Comparison of ENCODE assay signal across 9 mouse cellular contexts in genomic region chr10:50910861-50911410, GRCm38 (mm10). TPM values are rescaled to one million over a fixed set of nuclear protein-coding genes. Genes with fewer than 3 reads are reported as not detected.
DNase-seq lines count a peak whose midpoint lies in the region; ATAC-seq lines count a peak whose summit lies in the region.
"Had no signal": no experiment of that assay in that cellular context is flagged by ENCODE, and none has a peak within 500 bp of the region (broad histone marks: within the 10 kb centered on the region; RNA-seq: fewer than 3 reads in every experiment).

No protein-coding gene starts in this region.

- no peaks in the 10 kb centered on the region for H3K9me3 ChIP-seq in heart, embryonic 12.5 days (replicated peaks)
- H3K9me3 ChIP-seq in hindbrain, embryonic 14.5 days (ENCODE audit: control insufficient read depth, low read length) = peaks cover 6% of the 10 kb centered on the region
- no peaks in the 10 kb centered on the region for H3K9me3 ChIP-seq in midbrain, embryonic 13.5 days

- peak overlapping the region; percentile 67 for H3K4me2 ChIP-seq in heart, embryonic 12.5 days
- H3K4me2 ChIP-seq in hindbrain, embryonic 14.5 days (replicated peaks) = peak overlapping the region; percentile 40
- H3K4me2 ChIP-seq in midbrain, embryonic 13.5 days (replicated peaks) = peak overlapping the region; percentile 51

- H3K4me3 ChIP-seq in heart, embryonic 12.5 days = peak overlapping the region; percentile 34
- 0 out of 2 replicates have a peak overlapping the region, but pooled peaks have one; percentile 0 for H3K4me3 ChIP-seq in hindbrain, embryonic 14.5 days (replicated peaks; ENCODE audit: low read length)
- peak overlapping the region; percentile 30 for H3K4me3 ChIP-seq in midbrain, embryonic 13.5 days (replicated peaks)

- H3K27me3 ChIP-seq in heart, embryonic 12.5 days (replicated peaks) = peaks cover 64% of the 10 kb centered on the region
- peaks cover 77% of the 10 kb centered on the region for H3K27me3 ChIP-seq in hindbrain, embryonic 14.5 days (ENCODE audit: control insufficient read depth, insufficient read depth, low read length)
- H3K27me3 ChIP-seq in midbrain, embryonic 13.5 days = peaks cover 83% of the 10 kb centered on the region

- 8% methylated on average over 12 of the region's 12 CpGs for WGBS in heart, embryonic 12.5 days
- 6% methylated on average over 12 of the region's 12 CpGs for WGBS in hindbrain, embryonic 14.5 days
- 1% methylated on average over 12 of the region's 12 CpGs for WGBS in midbrain, embryonic 13.5 days

- H3K27ac ChIP-seq in heart, embryonic 12.5 days (ENCODE audit: poor library complexity, severe bottlenecking) = no peak overlapping the region
- H3K27ac ChIP-seq in hindbrain, embryonic 14.5 days = no peak overlapping the region
- H3K27ac ChIP-seq in midbrain, embryonic 13.5 days = no peak overlapping the region

- 0 out of 2 replicates have a peak, but pooled peaks cover 4% of the 10 kb centered on the region for H3K4me1 ChIP-seq in heart, embryonic 12.5 days (replicated peaks)
- H3K4me1 ChIP-seq in hindbrain, embryonic 14.5 days (replicated peaks; ENCODE audit: control insufficient read depth, insufficient read depth, low read length) = no peaks in the 10 kb centered on the region
- H3K4me1 ChIP-seq in midbrain, embryonic 13.5 days (replicated peaks) = peaks cover 10% of the 10 kb centered on the region

- H3K36me3 ChIP-seq in heart, embryonic 12.5 days = no peaks in the 10 kb centered on the region
- no peaks in the 10 kb centered on the region for H3K36me3 ChIP-seq in hindbrain, embryonic 14.5 days (replicated peaks; ENCODE audit: control insufficient read depth, insufficient read depth)
- no peaks in the 10 kb centered on the region for H3K36me3 ChIP-seq in midbrain, embryonic 13.5 days

- H3K9ac ChIP-seq in heart, embryonic 12.5 days = no peak overlapping the region
- no peak overlapping the region for H3K9ac ChIP-seq in hindbrain, embryonic 14.5 days
- H3K9ac ChIP-seq in midbrain, embryonic 13.5 days (replicated peaks) = no peak overlapping the region

- ATAC-seq in heart, embryonic 12.5 days (ENCODE audit: insufficient number of reproducible peaks, low FRiP score) = no peak
- ATAC-seq in hindbrain, embryonic 14.5 days (ENCODE audit: low FRiP score) = peak; percentile 79
- peak; percentile 90 for ATAC-seq in midbrain, embryonic 13.5 days
- ATAC-seq in megakaryocyte-erythroid progenitor cell, adult 5-6 weeks (replicated peaks; ENCODE audit: low FRiP score, low TSS enrichment, poor library complexity, severe bottlenecking) = no peak

- no peak for DNase-seq in heart, adult 11 months
- peak; percentile 71 for DNase-seq in embryo, embryonic 10 days (ENCODE audit: low spot score)
- no peak for DNase-seq in hindbrain, embryonic 14.5 days (ENCODE audit: low spot score)
- no peak for DNase-seq in testis, postnatal 10 days (ENCODE audit: low spot score)
- no peak for DNase-seq in spleen, postnatal 4 days (ENCODE audit: low spot score in 2 of 2)

RNA-seq across cellular contexts. Expression of gene Sim1, which starts 16.4 kb away (rescaled TPM):
- polyA plus RNA-seq in heart, embryonic 12.5 days (2016; fragmentation: Nextera tagmentation; extraction: Ambion mirVana) = not detected in 2 replicates
- 0.08 and 0.59 TPM in 2 replicates for polyA plus RNA-seq in hindbrain, embryonic 14.5 days (2014; fragmentation: Nextera tagmentation; extraction: Ambion mirVana)
- 3.6 and 6.0 TPM in 2 replicates for polyA plus RNA-seq in midbrain, embryonic 13.5 days (2015; fragmentation: Nextera tagmentation; extraction: Ambion mirVana)
- total RNA-seq in megakaryocyte-erythroid progenitor cell, adult 5-6 weeks (2014; fragmentation: Nextera tagmentation) = not detected in 2 replicates
- total RNA-seq in megakaryocyte-erythroid progenitor cell, adult 5-6 weeks (2017) = not detected in 2 replicates
- total RNA-seq: hematopoietic stem cell, adult 5-6 weeks had no signal

Comparison
In these comparisons a context has a peak if more than half of its experiments do, and no peak if none do; other contexts are left out.
1. ATAC-seq: peak in hindbrain, embryonic 14.5 days (single experiment) and midbrain, embryonic 13.5 days (single experiment); none in heart, embryonic 12.5 days (single experiment) and megakaryocyte-erythroid progenitor cell, adult 5-6 weeks (single experiment).
2. Peak in every context shown above with its lines, with median percentiles within 50 percentile points of each other: H3K4me2 ChIP-seq and H3K4me3 ChIP-seq.